Mouse (Mus musculus) B cell, adult 2 months (primary cell): ENCODE results near the gene Zcchc8.

Experiments
- DNase-seq, 2 experiments: peaks; one replicate each; pipeline ENCODE4 v3.0.0; 2022

Zcchc8 gene

DNA sequence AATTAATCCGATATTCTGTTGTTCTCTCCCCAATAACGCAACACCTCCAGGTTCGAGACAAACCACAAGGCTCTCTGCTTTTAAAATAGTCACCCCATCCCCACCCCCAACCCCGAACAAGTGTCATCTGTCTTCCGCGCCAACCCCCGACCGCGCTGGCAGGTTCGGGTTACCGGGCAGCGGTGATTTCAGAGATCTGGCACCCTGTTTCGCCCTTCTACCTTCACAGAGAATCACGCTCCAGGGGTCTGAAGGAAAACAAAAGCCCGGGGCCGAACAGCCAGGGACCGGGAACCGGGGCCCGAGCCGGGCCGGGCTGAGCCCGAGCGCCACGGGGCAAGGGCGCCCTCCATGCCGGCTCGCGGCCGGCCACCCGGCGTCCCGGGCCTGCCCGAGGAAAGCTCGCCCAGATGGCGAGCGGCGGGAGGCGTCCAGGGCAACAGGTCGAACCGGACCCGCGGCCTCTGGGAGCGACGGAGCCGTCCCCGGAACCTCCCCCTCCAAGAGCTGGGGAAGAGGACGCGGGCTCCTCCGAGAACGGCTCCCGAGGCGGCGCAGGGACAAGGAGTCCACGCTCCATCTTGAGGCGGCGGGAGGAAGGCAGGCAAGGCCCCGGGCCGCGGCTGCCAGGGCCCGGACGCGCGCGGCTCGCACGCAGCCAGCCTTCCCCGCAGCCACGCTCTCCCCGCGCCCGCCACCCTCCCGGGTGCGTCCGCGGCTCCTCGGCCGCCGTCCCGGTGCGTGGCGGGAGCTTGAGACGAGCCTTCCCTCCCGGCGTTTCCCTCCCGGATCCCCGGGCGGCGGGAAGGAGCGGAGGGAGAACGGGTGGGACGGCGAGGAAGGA is 37.3 kb downstream of the Zcchc8 start:
- DNase-seq = peak; percentile 58 to 64

DNA sequence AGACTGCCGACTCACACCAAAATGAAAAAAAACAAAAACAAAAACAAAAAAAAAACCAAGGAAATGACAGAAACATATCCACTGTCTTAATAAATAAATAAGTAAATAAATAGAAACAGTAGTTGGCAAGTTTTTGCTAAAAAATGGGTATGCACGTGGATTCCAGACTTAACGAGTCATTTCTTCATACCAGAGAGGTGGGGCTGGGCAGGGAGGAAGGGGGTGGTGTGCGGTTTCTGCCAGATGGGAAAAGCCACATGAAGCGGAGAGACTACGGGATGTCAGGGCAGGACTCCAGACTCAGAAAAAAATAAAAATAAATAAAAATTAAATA is 37.9 kb downstream of the Zcchc8 start:
- DNase-seq = no peak

DNA sequence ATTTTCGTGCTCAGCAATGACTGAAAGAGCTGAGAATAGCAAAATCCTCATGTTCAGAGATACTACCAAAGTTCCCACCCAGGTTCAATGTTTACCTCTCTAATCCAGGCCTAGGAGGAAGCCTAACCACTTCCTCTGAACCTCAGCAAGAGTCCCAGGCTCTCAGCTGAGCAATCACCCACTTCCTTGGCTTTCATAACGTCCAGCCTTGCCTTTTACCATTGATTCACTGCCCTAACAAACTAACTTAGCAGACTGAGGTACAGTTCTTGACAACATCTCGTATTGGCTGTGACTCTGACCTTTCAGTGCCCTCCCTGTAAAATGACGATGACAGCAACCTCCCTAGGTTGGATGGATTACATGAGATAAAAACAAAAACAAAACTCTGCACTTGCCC is 38.5 kb downstream of the Zcchc8 start:
- no peak for DNase-seq

DNA sequence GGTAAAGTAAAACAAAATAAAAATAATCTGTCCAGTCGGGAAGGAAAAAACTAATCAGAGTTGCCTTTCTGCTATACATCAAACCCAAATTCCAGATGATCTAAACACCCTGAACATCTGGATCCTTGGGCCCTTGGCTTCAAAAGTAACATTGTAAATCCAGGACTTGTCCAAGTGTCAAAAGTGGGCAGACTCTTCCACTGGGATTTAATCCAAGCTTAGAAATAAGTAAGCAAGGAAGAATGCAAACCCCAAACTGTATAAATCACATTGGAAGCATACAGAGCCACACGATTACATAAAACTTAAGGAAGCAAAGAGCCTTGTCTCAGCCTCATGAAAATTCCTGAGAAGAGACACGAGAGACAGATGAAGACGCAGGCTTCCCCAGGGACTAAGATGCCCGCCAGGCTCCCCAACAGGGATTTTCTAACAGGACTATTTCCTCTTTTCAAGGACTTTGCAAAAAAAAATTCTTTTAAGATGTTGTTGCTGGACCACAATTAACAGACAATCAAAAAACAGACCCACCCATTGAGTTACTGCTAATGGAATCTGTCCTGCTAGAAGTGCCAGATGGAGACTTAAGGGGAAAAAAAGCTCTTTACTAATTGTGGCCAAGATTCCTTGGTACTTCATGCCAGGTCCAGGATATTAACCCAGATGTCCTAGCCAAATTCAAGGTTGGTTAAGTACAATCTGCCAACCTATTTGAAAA is 41.2 kb downstream of the Zcchc8 start:
- DNase-seq = no peak

DNA sequence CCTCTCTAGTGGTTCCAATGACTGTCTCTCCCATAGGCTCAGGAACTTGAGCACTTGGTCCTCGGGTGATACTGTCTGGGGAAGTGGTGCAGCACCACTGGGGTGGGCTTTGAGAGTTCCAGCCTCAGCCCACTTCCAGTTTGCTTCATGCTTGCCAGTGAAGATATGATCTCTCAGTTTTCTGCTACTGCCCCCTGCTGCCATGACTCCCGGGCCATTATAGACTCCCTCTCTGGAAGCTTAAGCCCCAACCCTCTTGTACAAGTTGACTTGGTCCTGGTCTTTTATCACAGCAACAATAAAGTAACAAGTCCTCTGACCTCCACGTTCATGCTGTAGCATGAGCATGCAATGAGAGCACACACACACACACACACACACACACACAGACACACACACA is 41.8 kb downstream of the Zcchc8 start:
- DNase-seq = no peak

DNA sequence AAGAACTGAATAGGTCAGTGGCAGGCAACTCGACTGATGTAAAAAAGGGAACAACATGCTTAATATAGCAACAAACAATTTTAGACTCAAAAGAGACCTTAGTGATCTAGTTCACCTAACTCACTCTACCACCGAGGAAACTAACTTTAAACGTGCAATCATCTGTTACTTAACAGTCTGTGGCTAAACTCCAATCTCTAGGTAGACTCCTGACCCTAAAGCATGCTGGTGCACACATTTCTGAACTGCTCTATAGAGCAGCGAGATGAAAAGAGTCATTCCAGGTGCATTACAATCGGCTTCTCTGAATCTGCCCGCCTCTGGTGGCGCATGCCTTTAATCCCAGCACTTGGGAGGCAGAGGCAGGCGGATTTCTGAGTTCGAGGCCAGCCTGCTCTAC is 45.2 kb downstream of the Zcchc8 start:
- DNase-seq = no peak

DNA sequence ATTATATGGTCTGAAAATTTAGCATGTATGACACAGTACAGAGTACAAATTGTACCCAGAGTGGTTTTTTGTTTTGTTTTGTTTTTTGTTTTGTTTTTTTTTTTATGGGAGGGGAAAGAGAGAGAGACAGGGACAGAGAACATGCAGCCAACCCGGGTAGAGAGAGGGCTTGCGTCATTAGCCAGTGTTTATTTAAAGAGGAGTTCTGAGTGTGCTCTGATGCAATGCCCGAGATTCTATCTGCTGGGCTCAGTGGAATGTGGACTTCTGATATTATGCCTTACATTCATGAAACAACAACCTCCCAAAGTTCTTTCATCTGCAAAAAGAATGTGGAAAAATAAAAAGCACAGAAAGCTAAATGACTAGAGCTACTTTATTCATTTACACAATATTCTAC is 45.7 kb downstream of the Zcchc8 start:
- no peak for DNase-seq

DNA sequence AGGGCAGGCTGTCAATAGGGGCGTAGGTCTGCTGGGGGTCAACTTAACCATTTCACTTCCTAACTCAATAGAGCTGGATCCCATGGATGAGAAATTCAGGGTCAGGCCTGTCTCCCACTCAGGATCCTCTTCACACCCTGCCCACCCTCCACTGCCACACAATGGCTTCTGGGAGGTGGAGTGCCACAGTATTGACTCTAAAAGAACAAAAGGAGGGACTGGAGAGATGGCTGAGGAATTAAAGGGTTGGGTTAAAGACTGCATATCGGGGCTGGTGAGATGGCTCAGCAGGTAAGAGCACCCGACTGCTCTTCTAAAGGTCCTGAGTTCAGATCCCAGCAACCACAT is 49.5 kb downstream of the Zcchc8 start:
- DNase-seq = no peak

DNA sequence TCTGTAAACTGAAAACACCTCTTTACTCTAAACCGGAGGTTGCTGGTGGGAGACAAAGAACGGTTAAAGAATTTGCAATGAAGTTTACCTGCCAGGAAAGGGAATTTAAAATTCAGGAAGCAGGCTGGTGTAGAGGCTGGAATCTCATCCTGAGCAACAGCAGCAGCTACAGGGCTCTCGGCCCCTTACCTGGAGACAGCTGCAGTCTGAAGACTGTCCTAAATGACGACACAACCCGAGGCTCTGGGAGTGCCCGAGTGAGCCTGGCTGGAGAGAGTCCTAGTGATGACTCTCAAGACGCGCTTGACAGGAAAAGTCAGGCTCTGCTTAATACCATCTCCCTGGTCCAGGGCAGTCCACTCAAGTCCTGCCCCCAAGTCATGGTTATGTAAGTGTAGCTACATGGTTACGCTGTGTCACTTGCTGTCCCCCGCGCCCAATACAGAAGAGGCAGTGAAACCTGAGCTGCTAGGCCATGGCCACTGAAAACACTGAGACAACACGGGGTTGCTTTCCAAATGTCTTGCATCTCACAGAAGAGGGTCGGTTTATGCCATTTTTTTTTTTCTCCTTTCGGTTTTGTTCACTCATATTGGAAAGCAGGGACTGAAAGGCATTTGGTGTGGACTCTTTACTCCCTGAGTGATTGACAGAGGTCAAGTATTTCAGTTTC is 50.0 kb downstream of the Zcchc8 start:
- DNase-seq = peak; percentile 23 to 33

DNA sequence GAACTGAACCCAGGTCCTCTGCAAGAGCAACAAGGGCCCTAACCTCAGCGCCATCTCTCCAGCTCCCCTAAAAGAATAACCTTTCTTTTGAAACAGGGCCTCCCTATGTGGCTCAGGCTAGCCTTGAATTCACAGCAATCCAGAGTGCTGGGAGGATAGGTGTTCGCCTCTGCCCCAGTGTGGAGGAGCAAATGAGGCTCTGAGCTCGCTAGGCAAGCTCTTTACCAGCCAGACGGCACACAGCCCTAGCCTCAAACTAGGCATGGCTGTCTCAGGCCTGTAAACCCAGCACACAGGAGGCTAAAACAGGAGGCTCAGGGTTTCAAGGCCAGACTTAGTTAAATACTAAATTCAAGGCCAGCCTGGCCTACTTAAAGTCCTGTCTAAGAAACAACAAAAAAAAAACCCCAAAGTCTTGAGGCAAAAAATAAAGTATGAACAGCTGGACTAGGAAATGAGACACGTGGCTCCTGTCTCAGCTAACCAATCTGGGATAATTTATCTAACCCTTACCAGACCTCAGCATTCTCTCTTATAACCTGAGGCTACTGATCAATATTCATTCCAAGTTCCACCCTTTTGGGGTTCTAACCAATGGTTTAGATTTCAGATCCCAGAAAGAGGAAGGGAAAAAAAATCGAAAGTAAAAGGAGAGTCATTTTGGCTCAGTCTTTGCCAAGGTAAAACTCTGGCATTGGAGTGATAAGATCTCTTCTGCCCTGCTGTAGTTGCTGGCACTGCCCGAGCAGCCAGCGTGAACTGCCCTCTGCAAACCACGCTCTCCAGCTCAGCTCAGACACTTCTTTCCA is 50.7 kb downstream of the Zcchc8 start:
- DNase-seq = peak in 1 of 2 experiments; percentile 8

DNA sequence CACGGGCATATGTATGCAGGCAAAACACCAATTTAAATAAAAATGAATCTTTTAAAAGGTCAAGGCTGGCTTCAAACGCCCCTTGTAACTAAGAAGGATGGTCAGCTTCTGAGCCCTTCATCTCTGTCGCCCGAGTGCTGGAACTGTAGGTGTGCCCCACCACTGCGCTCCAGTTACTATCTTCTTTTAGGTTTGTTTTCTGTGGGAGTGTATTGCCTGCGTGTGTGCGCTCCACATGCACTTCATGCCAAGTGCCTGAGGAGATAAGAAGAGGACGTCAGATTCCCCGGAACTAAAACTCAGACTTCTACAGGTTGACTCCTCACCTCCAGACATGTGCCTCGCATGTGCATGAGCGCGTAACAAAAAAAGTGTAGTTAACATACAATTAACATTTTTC is 53.0 kb downstream of the Zcchc8 start:
- no peak for DNase-seq

DNA sequence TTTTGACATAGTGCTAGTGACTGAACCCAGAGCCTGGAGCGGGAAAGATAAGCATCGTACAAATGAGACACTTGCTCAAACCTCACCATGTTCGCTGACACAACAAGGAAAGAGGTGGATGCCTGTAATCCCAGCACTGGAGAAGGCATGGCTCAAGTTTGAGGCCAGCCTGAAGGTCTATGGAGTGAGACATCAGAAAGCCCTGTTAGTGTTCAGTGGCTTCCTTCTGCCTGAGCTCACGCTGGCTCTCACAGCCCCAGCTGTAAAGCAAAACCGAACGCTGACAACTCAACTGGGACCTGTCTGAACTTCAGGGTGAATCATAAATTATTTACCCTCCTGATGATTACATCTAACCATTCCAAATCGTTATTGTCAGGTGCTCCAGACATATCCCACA is 54.9 kb downstream of the Zcchc8 start:
- no peak for DNase-seq

DNA sequence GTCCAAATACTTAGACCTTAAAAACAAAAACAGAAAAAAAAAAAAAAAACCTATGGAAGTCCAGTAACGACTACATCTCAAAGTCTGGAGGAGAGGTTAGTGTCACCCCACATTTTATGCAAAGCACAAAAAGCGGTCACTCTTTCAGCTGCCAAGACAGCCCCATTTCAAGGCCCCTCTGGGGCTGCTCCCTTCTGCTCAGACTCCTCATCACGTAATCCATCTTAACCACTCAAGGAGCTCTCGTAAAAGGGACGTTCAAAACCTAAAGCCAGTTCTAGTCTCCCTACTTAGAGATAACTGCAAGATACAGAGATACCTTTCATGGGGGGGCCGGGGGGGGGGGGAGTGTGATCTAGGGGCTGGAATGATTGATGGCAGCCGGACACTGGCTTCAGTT is 56.6 kb downstream of the Zcchc8 start:
- DNase-seq = no peak

DNA sequence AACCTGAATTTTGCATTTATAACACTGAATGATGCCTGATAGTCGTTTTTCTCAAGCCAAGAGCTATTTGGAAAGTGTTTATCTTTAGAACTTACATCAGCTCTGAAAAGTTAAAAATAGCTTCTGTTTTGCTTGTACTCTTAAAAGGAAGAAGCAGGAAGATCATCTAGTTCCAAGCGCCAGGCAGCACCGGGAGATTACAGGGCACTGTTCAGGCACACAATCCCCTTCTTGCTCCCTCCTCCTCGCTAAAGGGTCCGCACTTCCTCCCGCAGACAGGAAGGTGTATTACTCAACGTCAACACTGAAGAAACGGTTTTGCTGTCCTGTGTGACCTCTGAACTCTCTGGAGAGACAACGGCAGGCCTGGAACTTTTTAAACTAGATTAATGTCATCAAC is 58.8 kb downstream of the Zcchc8 start:
- DNase-seq = no peak

DNA sequence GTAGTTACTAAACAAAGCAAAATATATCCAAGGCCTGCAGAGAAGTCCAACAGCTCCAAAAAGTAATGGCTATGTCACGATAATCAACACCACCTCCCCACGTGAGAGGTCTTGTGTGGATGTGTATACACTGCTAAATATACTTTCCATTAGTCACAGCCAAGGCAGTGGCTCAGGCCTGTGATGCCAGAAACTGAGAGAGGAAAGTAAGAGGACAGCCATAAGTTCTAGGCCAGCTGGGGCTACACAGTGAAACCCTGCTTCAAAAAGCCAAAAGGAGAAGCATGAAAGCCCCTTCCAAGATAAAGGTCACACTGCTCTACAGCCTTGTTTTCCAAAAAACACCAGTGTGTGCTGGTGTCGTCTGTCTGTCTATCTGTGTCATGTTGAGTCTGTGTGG is 59.3 kb downstream of the Zcchc8 start:
- no peak for DNase-seq

DNA sequence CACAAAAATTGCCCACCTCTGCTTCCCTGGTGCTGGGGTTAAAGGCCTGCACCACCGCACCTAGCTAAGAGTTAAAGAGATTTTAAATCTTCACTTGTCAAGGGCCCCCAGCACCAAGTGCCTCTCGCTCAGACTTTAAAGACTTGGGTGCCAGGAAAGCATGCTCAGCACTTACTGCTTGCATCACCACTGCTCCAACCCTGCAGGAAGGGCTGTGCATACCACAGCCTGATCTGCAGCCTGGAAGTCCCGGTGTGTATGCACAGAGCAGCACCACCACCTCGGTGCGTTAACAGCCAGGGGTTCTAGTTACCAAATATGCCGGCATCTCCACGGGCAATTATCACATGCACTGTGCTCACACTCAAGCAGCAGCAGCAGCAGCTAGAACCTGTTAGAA is 63.2 kb downstream of the Zcchc8 start:
- no peak for DNase-seq

DNA sequence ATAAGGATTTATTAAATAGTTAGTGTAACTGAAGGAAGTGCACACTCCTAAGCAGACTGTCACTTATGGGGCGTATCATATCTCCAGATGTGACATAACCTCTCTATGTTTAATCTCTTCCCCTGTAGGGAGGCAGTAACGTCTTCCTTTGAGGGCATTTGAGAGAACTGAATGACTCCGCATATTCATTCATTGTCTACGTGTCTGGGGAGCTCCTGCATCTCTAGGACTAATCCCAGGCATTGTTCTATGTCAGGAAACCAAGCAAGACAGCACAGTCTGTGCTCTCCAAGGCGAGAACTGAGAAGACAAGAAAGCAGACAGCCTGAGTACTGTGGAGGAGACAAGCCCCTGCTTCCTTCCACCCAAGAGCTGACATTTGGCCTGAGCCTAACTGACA is 66.0 kb downstream of the Zcchc8 start:
- DNase-seq = no peak

DNA sequence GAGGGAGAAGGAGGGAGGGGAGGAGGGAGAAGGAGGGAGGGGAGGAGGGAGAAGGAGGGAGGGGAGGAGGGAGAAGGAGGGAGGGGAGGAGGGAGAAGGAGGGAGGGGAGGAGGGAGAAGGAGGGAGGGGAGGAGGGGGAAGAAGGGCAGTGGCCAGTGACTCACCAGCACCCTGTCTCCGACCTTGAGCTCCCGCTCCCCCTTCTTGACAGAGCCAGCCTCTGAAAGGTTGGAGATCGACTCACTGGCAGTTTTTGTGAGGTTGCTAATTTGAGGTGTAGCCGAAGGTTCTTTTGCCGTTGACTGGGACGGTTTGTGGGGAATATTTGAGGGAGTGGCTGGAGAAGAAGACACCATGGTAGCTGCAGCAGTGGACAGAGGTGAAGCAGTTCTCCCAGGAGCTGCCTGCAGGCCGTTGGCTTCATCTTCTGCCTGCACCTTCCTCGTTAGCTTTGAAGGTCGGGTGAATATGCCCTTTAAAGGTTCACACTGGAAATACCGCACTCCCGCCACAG is 67.6 kb downstream of the Zcchc8 start:
- no peak for DNase-seq

DNA sequence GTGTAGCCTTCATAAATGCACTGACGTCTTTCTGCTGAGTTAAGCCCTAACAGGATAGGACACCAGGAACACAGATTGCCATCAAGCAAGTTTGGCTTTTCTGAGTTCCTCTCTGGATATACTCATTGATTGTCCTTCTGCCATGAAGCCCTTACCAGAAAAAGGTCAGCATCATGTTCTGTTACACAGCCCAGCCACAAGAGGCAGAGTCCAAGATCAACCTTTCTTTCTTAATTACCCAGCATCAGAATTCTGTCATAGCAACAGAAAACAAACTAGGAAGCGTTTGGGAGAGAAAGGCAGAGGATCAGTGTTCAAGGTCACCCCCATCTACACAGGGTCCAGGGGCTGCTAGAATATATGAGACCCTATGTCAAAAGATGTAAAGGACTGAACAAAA is 70.1 kb downstream of the Zcchc8 start:
- no peak for DNase-seq
